Mouse (Mus musculus): Measurements from ENCODE around the gene Ly6g6c. TPM values are rescaled to one million over a fixed set of nuclear protein-coding genes. Genes with fewer than 3 reads are reported as not detected.

Gene Ly6g6c
- polyA plus RNA-seq, 1 experiment from 2014 or later: not detected

DNA sequence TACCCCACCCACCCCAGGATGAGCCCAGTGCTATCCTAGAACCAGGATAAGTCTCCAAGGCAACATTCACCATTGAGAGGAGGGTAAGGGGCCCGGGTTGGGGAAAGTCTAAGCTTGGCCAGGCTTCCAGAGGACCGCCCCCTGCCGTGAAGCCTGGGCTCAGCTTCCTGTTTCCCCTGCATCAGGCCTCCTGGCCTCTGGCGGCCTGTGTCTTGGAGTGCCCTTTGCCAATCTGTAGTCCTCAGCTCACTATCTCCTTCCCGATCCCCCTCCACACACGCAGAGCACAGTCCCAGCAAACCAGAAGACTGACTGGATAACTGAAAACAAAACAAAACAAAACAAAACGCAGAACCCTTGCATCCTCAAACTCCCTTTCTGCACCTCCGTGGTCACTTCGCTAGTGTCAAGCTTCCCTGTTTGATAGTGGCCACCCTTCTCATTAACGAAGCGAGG lies 15.6 kb upstream of the Ly6g6c start, which contains the start of gene Clic1:
TSS of gene Clic1 (plus strand) at position 406 of the 456 bp plus-strand sequence.
- Histone ChIP-seq H3K4me3 (ENCODE audit: low read depth, low read length) (peak within 1 kb of the TSS; percentile 92), H3K4me1 (ENCODE audit: control insufficient read depth, insufficient read depth, low read length) (peaks cover 41% of the 10 kb centered on the region), H3K9ac (ENCODE audit: low read depth, low read length) (peak within 1 kb of the TSS; percentile 95), H3K36me3 (ENCODE audit: control insufficient read depth, insufficient read depth, low read length) (peaks cover 18% of the 10 kb centered on the region), H3K27ac (ENCODE audit: low read depth, low read length) (peak within 1 kb of the TSS; percentile 99), H3K27me3 (ENCODE audit: control insufficient read depth, insufficient read depth, low read length) (no peaks in the 10 kb centered on the region), H3K4me2 (peak within 1 kb of the TSS; percentile 85), H3K9me3 (replicated peaks; ENCODE audit: control insufficient read depth, low read length) (no peaks in the 10 kb centered on the region)
- ATAC-seq (replicated peaks; ENCODE audit: insufficient number of reproducible peaks, low FRiP score, low TSS enrichment): peak; percentile 12; the same call in 1 of the 2 replicates
- 1% methylated on average over 11 of the region's 11 CpGs for WGBS (ENCODE audit: insufficient replicate concordance)

DNA sequence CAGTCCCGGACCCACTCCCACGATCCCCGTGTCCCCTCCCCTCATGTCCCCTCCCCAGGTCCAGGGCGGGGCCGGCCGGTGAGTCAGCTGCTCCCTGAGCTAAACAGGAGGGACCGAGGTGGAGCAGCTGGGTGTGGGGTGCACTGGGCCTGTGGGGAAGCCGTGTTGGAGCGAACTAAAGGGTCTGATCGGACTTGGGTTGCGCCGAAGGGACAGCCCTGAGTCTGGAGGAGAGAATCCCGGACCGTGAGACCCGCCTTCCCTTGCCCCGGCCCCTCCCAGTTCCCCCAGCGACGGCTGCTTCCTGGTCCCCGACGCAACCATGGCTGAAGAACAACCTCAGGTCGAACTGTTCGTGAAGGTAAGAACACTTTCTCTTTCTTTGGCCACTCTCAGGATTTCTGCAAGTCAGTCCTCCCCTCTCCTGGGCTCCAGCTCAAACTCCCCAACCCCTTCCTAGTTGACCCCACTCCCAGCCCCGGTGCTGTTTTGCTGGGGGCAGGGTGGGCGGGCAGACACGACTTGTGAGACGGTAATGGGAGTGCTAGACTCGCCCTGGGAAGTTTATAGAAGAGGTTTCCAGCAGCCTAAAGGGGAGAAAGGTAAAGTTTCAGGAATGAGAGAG lies 14.9 kb upstream of the Ly6g6c start:
- Histone ChIP-seq H3K4me1 (ENCODE audit: control insufficient read depth, insufficient read depth, low read length) (peaks cover 34% of the 10 kb centered on the region), H3K27ac (ENCODE audit: low read depth, low read length) (peak overlapping the region; percentile 99), H3K9me3 (replicated peaks; ENCODE audit: control insufficient read depth, low read length) (no peaks in the 10 kb centered on the region), H3K4me2 (peak overlapping the region; percentile 85), H3K4me3 (ENCODE audit: low read depth, low read length) (peak overlapping the region; percentile 92), H3K9ac (ENCODE audit: low read depth, low read length) (peak overlapping the region; percentile 95), H3K27me3 (ENCODE audit: control insufficient read depth, insufficient read depth, low read length) (no peaks in the 10 kb centered on the region), H3K36me3 (ENCODE audit: control insufficient read depth, insufficient read depth, low read length) (peaks cover 18% of the 10 kb centered on the region)
- WGBS (ENCODE audit: insufficient replicate concordance): under 1% methylated on average over 27 of the region's 27 CpGs
- peak; percentile 19; the same call in 1 of the 2 replicates for ATAC-seq (replicated peaks; ENCODE audit: insufficient number of reproducible peaks, low FRiP score, low TSS enrichment)

DNA sequence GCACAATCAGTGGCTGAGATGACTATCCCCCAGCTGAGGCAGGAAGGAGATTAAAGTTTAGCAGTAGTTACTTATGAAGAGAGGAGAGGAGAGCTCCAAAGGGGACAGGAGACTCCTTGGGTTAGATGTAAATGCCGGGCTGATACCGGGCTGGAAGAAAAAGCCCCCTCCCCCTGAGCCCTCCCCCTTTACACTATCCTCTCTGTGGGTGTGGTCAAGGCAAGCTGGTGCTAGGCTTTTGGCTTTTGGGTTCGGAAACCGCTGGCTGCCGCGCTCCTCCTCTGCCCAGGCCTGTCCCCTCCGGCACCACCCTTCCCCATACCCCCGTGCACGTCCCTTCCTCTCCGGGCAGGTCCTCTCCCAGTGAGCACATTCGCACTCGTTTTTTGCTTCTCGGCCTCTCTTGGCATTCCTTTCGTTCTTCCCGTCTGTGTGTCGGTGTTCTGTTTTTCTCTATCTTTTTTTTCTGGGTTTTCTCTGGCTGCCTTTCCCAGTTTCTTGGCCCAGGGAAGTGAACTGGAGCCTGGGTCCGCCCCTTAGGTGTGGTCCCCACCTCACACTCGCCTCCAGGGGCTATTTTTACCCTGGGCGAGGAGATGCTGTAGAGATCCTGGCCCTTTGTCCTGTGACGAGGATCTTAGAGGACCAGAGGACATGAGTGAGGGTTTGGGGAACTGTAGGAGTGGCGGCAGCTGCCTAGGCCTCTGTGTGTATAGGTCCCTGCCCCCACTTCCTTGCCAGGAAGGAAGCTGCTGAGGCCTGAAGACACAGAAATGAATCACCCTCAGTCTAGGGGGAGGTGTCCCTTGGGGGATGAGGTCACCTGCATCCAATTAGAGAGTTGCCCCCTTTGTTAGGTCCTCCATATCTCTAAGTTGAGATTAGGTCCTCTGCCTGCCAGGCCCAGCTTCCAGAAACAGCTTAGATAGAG lies 13.8 kb upstream of the Ly6g6c start:
- Histone ChIP-seq H3K4me3 (ENCODE audit: low read depth, low read length) (peak overlapping the region; percentile 92), H3K36me3 (ENCODE audit: control insufficient read depth, insufficient read depth, low read length) (peaks cover 27% of the 10 kb centered on the region), H3K27me3 (ENCODE audit: control insufficient read depth, insufficient read depth, low read length) (no peaks in the 10 kb centered on the region), H3K4me2 (peak overlapping the region; percentile 85), H3K9ac (ENCODE audit: low read depth, low read length) (peak overlapping the region; percentile 95), H3K4me1 (ENCODE audit: control insufficient read depth, insufficient read depth, low read length) (peaks cover 32% of the 10 kb centered on the region), H3K9me3 (replicated peaks; ENCODE audit: control insufficient read depth, low read length) (no peaks in the 10 kb centered on the region), H3K27ac (ENCODE audit: low read depth, low read length) (peak overlapping the region; percentile 99)
- ATAC-seq (replicated peaks; ENCODE audit: insufficient number of reproducible peaks, low FRiP score, low TSS enrichment): peak; percentile 72
- under 1% methylated on average over 21 of the region's 21 CpGs for WGBS (ENCODE audit: insufficient replicate concordance)

DNA sequence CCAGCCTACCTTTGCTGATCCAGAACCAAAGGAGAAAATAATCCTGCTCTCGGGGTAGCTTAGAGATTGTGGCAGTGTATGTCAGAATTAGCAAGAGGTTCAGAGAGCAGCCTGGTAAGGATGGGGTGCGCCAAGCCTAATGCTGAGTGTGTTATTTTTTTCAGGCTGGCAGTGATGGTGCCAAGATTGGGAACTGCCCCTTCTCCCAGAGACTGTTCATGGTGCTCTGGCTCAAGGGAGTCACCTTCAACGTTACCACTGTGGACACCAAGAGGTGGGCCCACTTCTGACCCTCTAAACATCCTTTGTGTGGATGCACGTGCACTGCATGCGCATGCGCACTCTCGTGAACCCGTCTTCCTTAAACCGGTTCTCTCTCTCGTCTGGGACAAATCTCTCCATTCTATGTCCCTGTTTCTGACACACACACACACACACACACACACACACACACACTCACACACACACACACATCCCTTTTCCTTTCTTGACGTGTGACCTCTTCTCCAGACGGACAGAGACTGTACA lies 12.9 kb upstream of the Ly6g6c start:
- H3K4me2 ChIP-seq: peak overlapping the region; percentile 85
- peak overlapping the region; percentile 95 for H3K9ac ChIP-seq (ENCODE audit: low read depth, low read length)
- no peaks in the 10 kb centered on the region for H3K27me3 ChIP-seq (ENCODE audit: control insufficient read depth, insufficient read depth, low read length)
- peaks cover 28% of the 10 kb centered on the region for H3K4me1 ChIP-seq (ENCODE audit: control insufficient read depth, insufficient read depth, low read length)
- ATAC-seq (replicated peaks; ENCODE audit: insufficient number of reproducible peaks, low FRiP score, low TSS enrichment): no peak
- peak overlapping the region; percentile 99 for H3K27ac ChIP-seq (ENCODE audit: low read depth, low read length)
- H3K4me3 ChIP-seq (ENCODE audit: low read depth, low read length): peak overlapping the region; percentile 92
- H3K9me3 ChIP-seq (replicated peaks; ENCODE audit: control insufficient read depth, low read length): no peaks in the 10 kb centered on the region
- H3K36me3 ChIP-seq (ENCODE audit: control insufficient read depth, insufficient read depth, low read length): peaks cover 31% of the 10 kb centered on the region
- WGBS (ENCODE audit: insufficient replicate concordance): 76% methylated on average over 12 of the region's 12 CpGs

DNA sequence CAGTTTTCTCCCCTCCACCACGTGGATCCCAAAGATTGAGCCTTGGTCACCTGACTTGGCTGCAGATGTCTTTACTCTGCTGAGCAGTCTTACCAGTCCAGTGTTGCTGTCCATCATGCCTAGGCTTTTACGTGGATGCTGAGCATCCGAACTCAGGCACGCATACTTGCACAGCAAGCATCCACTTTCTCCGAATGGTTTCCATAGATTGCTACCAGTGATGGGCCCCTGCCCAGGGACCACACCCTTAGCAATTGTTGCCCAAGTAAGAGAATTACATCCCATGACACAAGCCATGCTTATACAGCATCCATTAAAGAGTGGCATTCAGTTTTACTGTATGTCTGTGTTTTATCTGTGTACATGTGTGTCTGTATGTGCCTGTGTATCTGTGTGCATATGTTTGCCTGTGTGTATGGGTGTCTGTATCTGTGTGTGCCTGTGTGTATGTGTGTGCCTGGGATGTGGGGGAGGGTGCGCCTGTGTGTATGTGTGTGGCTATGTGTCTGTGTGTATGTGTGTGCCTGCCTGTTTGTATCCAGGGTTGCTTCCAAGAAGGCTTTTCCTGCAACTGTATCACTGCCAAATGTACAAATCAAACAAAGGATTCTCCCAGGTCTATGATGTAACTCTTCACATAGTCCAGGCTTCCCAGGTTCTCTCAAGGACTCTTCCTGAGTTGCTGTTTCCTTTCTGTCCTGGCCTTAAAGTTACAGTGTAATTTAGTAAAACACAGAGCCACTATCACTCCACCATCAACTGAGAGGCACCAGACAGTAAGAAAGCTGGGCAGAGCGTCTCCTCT lies 9.3 kb upstream of the Ly6g6c start:
- peaks cover 25% of the 10 kb centered on the region for H3K4me1 ChIP-seq (ENCODE audit: control insufficient read depth, insufficient read depth, low read length)
- H3K4me3 ChIP-seq (ENCODE audit: low read depth, low read length): no peak overlapping the region
- peaks cover 37% of the 10 kb centered on the region for H3K36me3 ChIP-seq (ENCODE audit: control insufficient read depth, insufficient read depth, low read length)
- no peaks in the 10 kb centered on the region for H3K27me3 ChIP-seq (ENCODE audit: control insufficient read depth, insufficient read depth, low read length)
- no peak overlapping the region for H3K4me2 ChIP-seq
- no peak overlapping the region for H3K9ac ChIP-seq (ENCODE audit: low read depth, low read length)
- no peak overlapping the region for H3K27ac ChIP-seq (ENCODE audit: low read depth, low read length)
- no peaks in the 10 kb centered on the region for H3K9me3 ChIP-seq (replicated peaks; ENCODE audit: control insufficient read depth, low read length)
- WGBS (ENCODE audit: insufficient replicate concordance): 86% methylated on average over 7 of the region's 7 CpGs
- ATAC-seq (replicated peaks; ENCODE audit: insufficient number of reproducible peaks, low FRiP score, low TSS enrichment): no peak

DNA sequence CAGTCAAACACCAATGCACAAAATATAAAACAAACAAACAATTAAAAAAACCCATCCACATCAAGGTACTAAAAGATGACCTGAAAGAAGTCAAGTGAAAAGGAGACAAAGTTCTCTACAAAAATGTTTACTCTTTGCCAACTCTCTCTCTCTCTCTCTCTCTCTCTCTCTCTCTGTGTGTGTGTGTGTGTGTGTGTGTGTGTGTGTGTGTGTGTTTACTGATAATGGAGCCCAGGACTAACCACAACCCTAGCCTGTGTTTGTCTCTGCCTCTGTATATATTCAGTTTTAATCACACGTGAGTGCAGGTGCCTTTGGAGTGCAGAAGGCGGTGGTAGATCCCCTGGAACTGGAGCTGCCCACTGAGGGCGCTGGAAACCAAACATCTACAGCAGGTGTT lies 8.1 kb upstream of the Ly6g6c start:
- H3K9me3 ChIP-seq (replicated peaks; ENCODE audit: control insufficient read depth, low read length): no peaks in the 10 kb centered on the region
- H3K4me3 ChIP-seq (ENCODE audit: low read depth, low read length): no peak overlapping the region
- H3K4me2 ChIP-seq: no peak overlapping the region
- H3K4me1 ChIP-seq (ENCODE audit: control insufficient read depth, insufficient read depth, low read length): peaks cover 23% of the 10 kb centered on the region
- peaks cover 43% of the 10 kb centered on the region for H3K36me3 ChIP-seq (ENCODE audit: control insufficient read depth, insufficient read depth, low read length)
- H3K27me3 ChIP-seq (ENCODE audit: control insufficient read depth, insufficient read depth, low read length): no peaks in the 10 kb centered on the region
- no peak overlapping the region for H3K9ac ChIP-seq (ENCODE audit: low read depth, low read length)
- ATAC-seq (replicated peaks; ENCODE audit: insufficient number of reproducible peaks, low FRiP score, low TSS enrichment): no peak
- WGBS (ENCODE audit: insufficient replicate concordance): 64% methylated on average over 3 of the region's 3 CpGs
- no peak overlapping the region for H3K27ac ChIP-seq (ENCODE audit: low read depth, low read length)

DNA sequence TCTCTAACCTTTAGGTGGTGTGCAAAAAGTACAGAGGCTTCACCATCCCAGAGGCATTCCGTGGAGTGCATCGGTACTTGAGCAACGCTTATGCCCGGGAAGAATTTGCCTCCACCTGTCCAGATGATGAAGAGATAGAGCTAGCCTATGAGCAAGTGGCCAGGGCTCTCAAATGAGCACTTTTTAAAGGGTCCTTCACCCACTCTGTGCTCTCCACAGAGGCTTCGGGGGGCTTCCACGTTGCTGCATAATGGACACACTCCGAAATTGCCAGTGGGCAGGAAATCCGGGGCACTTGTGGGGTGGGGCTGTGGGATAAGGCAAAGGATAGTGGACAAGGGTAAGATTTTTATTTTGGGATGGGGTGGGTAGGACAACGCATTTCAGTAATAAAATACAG lies 6.9 kb upstream of the Ly6g6c start:
- H3K9ac ChIP-seq (ENCODE audit: low read depth, low read length): peak overlapping the region; percentile 94; the same call in 1 of the 2 replicates
- ATAC-seq (replicated peaks; ENCODE audit: insufficient number of reproducible peaks, low FRiP score, low TSS enrichment): no peak
- H3K4me3 ChIP-seq (ENCODE audit: low read depth, low read length): peak overlapping the region; percentile 77; the same call in 1 of the 2 replicates
- H3K27me3 ChIP-seq (ENCODE audit: control insufficient read depth, insufficient read depth, low read length): 0 out of 2 replicates have a peak, but pooled peaks cover 4% of the 10 kb centered on the region
- H3K9me3 ChIP-seq (replicated peaks; ENCODE audit: control insufficient read depth, low read length): no peaks in the 10 kb centered on the region
- H3K4me1 ChIP-seq (ENCODE audit: control insufficient read depth, insufficient read depth, low read length): peaks cover 16% of the 10 kb centered on the region
- WGBS (ENCODE audit: insufficient replicate concordance): 57% methylated on average over 9 of the region's 9 CpGs
- peak overlapping the region; percentile 91; the same call in 1 of the 2 replicates for H3K27ac ChIP-seq (ENCODE audit: low read depth, low read length)
- peak overlapping the region; percentile 77 for H3K4me2 ChIP-seq
- H3K36me3 ChIP-seq (ENCODE audit: control insufficient read depth, insufficient read depth, low read length): peaks cover 39% of the 10 kb centered on the region
